Mouse (Mus musculus) embryonic facial prominence, embryonic 11.5 days (tissue): ENCODE results near the gene Dock1. TPM values are rescaled to one million over a fixed set of nuclear protein-coding genes. Genes with fewer than 3 reads are reported as not detected.

ENCODE experiments used
- ATAC-seq: fragments of 200-750 bp; cut with Nextera tagmentation; replicated peaks from 2 replicates; pipeline ENCODE4 v1.8.0; 2017; ENCODE audit warnings: low read depth; ENCODE audit not compliant: insufficient number of reproducible peaks, low FRiP score, low TSS enrichment
- DNase-seq: peaks from one replicate; pipeline ENCODE4 v3.0.0-alpha.2; 2015; ENCODE audit warnings: low spot score
- H3K27ac ChIP-seq: fragments of 300-500 bp; sonication (generic); replicated peaks from 2 replicates; pipeline ENCODE4 v1.5.1; 2014; ENCODE audit warnings: mild to moderate bottlenecking, low read depth, low read length, control low read depth
- H3K27me3 ChIP-seq: fragments of 300-500 bp; sonication (generic); 2 replicates; pipeline ENCODE4 v1.6.1; 2014; ENCODE audit warnings: mild to moderate bottlenecking, low read length, moderate library complexity, mixed read lengths; ENCODE audit not compliant: control insufficient read depth, insufficient read depth
- H3K36me3 ChIP-seq: fragments of 300-500 bp; sonication (generic); replicated peaks from 2 replicates; pipeline ENCODE4 v1.6.1; 2014; ENCODE audit warnings: low read depth, mild to moderate bottlenecking, low read length, moderate library complexity, mixed read lengths; ENCODE audit not compliant: control insufficient read depth, insufficient read depth
- H3K4me1 ChIP-seq: fragments of 300-500 bp; sonication (generic); 2 replicates; pipeline ENCODE4 v1.6.1; 2014; ENCODE audit warnings: low read length, mixed read lengths; ENCODE audit not compliant: control insufficient read depth, insufficient read depth
- H3K4me2 ChIP-seq: fragments of 300-500 bp; sonication (generic); 2 replicates; pipeline ENCODE4 v1.6.1; 2014; ENCODE audit warnings: low read depth, mild to moderate bottlenecking, control low read depth, low read length, moderate library complexity
- H3K4me3 ChIP-seq: fragments of 300-500 bp; sonication (generic); 2 replicates; pipeline ENCODE4 v1.5.1; 2014; ENCODE audit warnings: low read depth, low read length, control low read depth
- H3K9ac ChIP-seq: fragments of 300-500 bp; sonication (generic); replicated peaks from 2 replicates; pipeline ENCODE4 v1.6.1; 2014; ENCODE audit warnings: mild to moderate bottlenecking, control low read depth, low read length
- H3K9me3 ChIP-seq: fragments of 300-500 bp; sonication (generic); replicated peaks from 2 replicates; pipeline ENCODE4 v1.6.1; 2016; ENCODE audit warnings: mild to moderate bottlenecking, low read length, inconsistent platforms, mixed read lengths; ENCODE audit not compliant: control insufficient read depth
- WGBS: fragments of 180-500 bp; shearing (Covaris S2); extraction: QIAGEN DNeasy Blood & Tissue Kit; methylation state at CpG from one replicate; pipeline ENCODE4 v1.1.7; 2014; 5-methylcytosine and 5-hydroxymethylcytosine counted together
- polyA plus RNA-seq: library from polyadenylated mRNA; unstranded; fragments of >200 nt; fragmentation: Nextera tagmentation; extraction: Ambion mirVana; gene quantifications from 2 replicates; pipeline ENCODE4 v1.2.1, GENCODE M21; 2014

Gene Dock1
- polyA plus RNA-seq, 1 experiment from 2014 or later: 44.2 TPM

- H3K4me3 ChIP-seq: no peak overlapping the region
- H3K9me3 ChIP-seq: no peaks in the 10 kb centered on the region
- no peaks in the 10 kb centered on the region for H3K27me3 ChIP-seq
- no peak overlapping the region for H3K27ac ChIP-seq
- DNase-seq (no peak), ATAC-seq (no peak)
- no peak overlapping the region for H3K4me2 ChIP-seq
- no peak overlapping the region for H3K9ac ChIP-seq
- H3K36me3 ChIP-seq: no peaks in the 10 kb centered on the region
- 93% methylated on average over 5 of the region's 5 CpGs for WGBS
- no peaks in the 10 kb centered on the region for H3K4me1 ChIP-seq
These were observed 148.0 kb downstream of the Dock1 start for GRCm38 (mm10) chr7:134818471-134818870.

DNA sequence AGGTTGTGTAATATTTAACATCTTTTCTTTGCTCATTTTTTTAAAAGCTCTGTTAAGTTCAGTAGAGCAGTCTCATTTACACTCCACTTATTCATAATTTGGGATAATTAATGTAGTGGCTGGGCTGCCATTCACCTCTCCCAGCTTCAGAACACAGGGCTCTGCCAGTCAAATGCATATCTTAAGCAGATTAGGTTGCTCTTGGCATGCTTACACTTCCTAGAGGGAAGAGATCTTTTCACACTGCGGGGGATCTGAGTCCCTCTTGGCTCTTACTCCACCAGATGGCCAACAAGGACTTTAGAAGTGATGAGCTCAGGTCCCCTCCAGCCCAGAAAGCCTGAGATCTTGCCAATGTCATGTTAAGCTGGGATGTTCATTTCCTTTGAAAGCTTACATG is 150.8 kb downstream of the Dock1 start:
- H3K9me3 ChIP-seq: no peaks in the 10 kb centered on the region
- DNase-seq: no peak
- H3K4me2 ChIP-seq: no peak overlapping the region
- ATAC-seq: no peak
- no peaks in the 10 kb centered on the region for H3K27me3 ChIP-seq
- H3K36me3 ChIP-seq: no peaks in the 10 kb centered on the region
- no peak overlapping the region for H3K27ac ChIP-seq
- WGBS: 38% methylated on average over 1 of the region's 1 CpGs
- no peak overlapping the region for H3K4me3 ChIP-seq
- H3K9ac ChIP-seq: no peak overlapping the region
- H3K4me1 ChIP-seq: no peaks in the 10 kb centered on the region

DNA sequence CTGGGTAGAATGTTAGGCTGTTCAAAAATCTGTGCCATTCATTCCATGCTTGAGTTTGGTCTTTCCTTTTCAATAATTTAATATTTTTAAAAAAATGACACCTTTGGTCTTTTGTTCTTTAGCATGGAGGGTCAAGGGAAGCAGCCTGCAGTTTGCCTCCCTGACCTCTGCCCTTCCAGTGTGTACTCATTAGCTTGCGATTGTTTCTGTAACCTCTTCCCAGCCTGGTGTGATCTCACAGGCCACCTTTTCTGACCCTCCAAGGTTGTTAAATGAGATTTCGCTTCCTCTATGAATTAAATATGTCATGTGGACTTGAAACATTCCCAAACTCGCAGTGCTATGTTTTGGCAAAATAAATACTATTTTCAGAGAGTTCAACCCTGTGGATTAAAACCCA is 151.6 kb downstream of the Dock1 start:
- DNase-seq: no peak
- Histone ChIP-seq H3K4me1 (no peaks in the 10 kb centered on the region), H3K36me3 (no peaks in the 10 kb centered on the region), H3K4me3 (no peak overlapping the region), H3K27me3 (no peaks in the 10 kb centered on the region), H3K9ac (no peak overlapping the region), H3K4me2 (no peak overlapping the region), H3K9me3 (no peaks in the 10 kb centered on the region), H3K27ac (no peak overlapping the region)
- no peak for ATAC-seq
- WGBS: 45% methylated on average over 3 of the region's 3 CpGs

DNA sequence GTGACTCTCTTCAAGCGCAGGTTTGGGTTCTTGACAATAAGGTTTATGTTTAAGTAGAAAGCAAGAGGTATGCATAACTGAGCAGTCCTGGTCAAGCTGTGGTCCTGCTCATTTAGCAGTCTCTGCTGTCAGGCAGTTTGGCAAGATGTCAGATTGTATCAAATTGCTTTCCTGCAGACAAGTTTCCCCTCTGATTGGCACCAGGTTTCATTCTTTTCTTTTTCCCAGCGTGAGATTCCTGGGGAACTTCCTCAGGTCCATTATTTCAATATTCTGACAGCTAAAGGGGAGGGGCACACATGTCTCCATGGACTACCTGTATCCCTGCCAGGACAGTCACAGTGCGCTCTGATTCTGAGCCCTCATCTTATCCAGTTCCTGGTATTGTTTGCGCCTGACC is 153.4 kb downstream of the Dock1 start:
- DNase-seq (no peak), ATAC-seq (no peak)
- no peak overlapping the region for H3K4me2 ChIP-seq
- H3K9me3 ChIP-seq: no peaks in the 10 kb centered on the region
- 72% methylated on average over 4 of the region's 4 CpGs for WGBS
- H3K36me3 ChIP-seq: no peaks in the 10 kb centered on the region
- no peak overlapping the region for H3K27ac ChIP-seq
- H3K4me1 ChIP-seq: no peaks in the 10 kb centered on the region
- no peak overlapping the region for H3K4me3 ChIP-seq
- H3K27me3 ChIP-seq: no peaks in the 10 kb centered on the region
- no peak overlapping the region for H3K9ac ChIP-seq

DNA sequence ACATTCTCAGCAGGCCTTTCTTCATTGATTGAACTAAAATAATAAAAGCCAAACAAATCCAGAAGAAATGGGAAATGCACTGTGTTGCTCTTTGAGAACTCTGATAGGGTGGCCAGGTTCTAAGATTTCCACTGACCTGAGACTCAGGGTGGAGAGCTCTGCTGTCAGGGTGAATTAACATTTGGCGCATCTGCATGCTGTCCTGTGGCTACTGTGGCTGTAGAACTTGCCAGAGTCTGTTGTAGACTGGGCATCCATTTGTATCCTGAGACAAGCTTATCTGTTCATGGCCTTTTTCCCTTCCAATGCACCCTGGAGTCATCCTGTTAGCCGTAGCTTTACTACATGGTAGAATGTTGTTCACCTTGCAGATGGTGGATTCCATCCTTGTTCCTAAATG is 169.6 kb downstream of the Dock1 start:
- H3K9ac ChIP-seq: no peak overlapping the region
- H3K9me3 ChIP-seq: no peaks in the 10 kb centered on the region
- ATAC-seq: no peak

GRCm38 (mm10) chr7:134842751-134843150 is 172.3 kb downstream of the Dock1 start:
- Histone ChIP-seq H3K4me1 (no peaks in the 10 kb centered on the region), H3K9me3 (no peaks in the 10 kb centered on the region), H3K27ac (no peak overlapping the region), H3K4me2 (no peak overlapping the region), H3K27me3 (no peaks in the 10 kb centered on the region), H3K36me3 (no peaks in the 10 kb centered on the region), H3K4me3 (no peak overlapping the region), H3K9ac (no peak overlapping the region)
- no peak for ATAC-seq
- no peak for DNase-seq
- WGBS: 93% methylated on average over 4 of the region's 4 CpGs

More for the DNA sequence above, 169.6 kb downstream of the Dock1 start:
- no peak overlapping the region for H3K4me3 ChIP-seq
- H3K36me3 ChIP-seq: no peaks in the 10 kb centered on the region
- H3K27ac ChIP-seq: no peak overlapping the region
- WGBS: 97% methylated on average over 2 of the region's 2 CpGs
- H3K27me3 ChIP-seq: no peaks in the 10 kb centered on the region
- no peaks in the 10 kb centered on the region for H3K4me1 ChIP-seq
- no peak overlapping the region for H3K4me2 ChIP-seq
- DNase-seq: no peak

GRCm38 (mm10) chr7:134862000-134862399 is 191.5 kb downstream of the Dock1 start:
- no peak overlapping the region for H3K4me2 ChIP-seq
- no peak overlapping the region for H3K27ac ChIP-seq
- ATAC-seq: no peak
- DNase-seq: no peak
- no peaks in the 10 kb centered on the region for H3K36me3 ChIP-seq
- no peaks in the 10 kb centered on the region for H3K4me1 ChIP-seq
- H3K9ac ChIP-seq: no peak overlapping the region
- H3K9me3 ChIP-seq: no peaks in the 10 kb centered on the region
- WGBS: 83% methylated on average over 6 of the region's 6 CpGs
- no peak overlapping the region for H3K4me3 ChIP-seq
- no peaks in the 10 kb centered on the region for H3K27me3 ChIP-seq

DNA sequence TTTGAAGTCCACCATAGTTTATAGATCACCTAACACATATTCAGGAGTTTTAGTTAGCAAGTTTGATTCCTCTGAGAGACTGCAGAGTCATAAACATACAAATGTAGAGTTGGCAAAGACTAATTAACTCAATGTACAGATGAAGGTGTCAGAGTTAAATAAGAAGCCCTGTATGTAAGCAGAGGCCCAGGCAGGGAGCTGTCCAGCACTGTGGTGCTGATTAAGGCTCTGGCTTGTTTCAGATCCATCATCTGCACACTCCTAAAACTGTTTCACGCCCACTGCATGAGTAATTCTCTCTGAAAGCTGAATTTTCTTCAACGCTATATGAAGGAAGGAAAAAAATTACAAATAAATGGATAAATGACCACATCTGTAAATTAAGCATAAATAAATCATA is 193.7 kb downstream of the Dock1 start:
- 79% methylated on average over 2 of the region's 2 CpGs for WGBS
- ATAC-seq (no peak), DNase-seq (peak; percentile 80)
- Histone ChIP-seq H3K4me1 (no peaks in the 10 kb centered on the region), H3K4me2 (no peak overlapping the region), H3K27me3 (no peaks in the 10 kb centered on the region), H3K9me3 (no peaks in the 10 kb centered on the region), H3K4me3 (no peak overlapping the region), H3K9ac (no peak overlapping the region), H3K36me3 (no peaks in the 10 kb centered on the region), H3K27ac (no peak overlapping the region)
